Mouse (Mus musculus): Measurements from ENCODE around the gene Dnajc13.

- no peak for TF ChIP-seq GABPA (IDR thresholded peaks at IDR 0.05; ENCODE audit: low read depth, low read length)
- TF ChIP-seq ZC3H11A (IDR thresholded peaks at IDR 0.05; ENCODE audit: low read depth, low read length): no peak
- no peak for TF ChIP-seq GATA1 (IDR thresholded peaks at IDR 0.05; ENCODE audit: low read depth, low read length)
- no peak for TF ChIP-seq POLR2A (IDR thresholded peaks at IDR 0.05; ENCODE audit: control insufficient read depth in 1 of 2, insufficient read depth in 1 of 2, low read depth in 1 of 2, low read length in 2 of 2, poor library complexity in 1 of 2)
- no peak for TF ChIP-seq EP300 (IDR thresholded peaks at IDR 0.05; ENCODE audit: low read depth in 1 of 2, low read length in 2 of 2)
Observed at GRCm38 (mm10) chr9:104144314-104144996, 118.3 kb downstream of the Dnajc13 start.
